Mouse (Mus musculus) layer of hippocampus, adult 2 months (tissue): ENCODE measurements around the gene Gm960. TPM values are rescaled to one million over a fixed set of nuclear protein-coding genes. Genes with fewer than 3 reads are reported as not detected.

Experiments used
- DNase-seq, 2 experiments: peaks; one replicate each; pipeline ENCODE4 v3.0.0; 2022; ENCODE audit warnings: low spot score in 2 of 2
- H3K27ac ChIP-seq: fragments of 200-600 bp; 2 replicates; pipeline ENCODE4 v1.8.1; 2022
- H3K4me3 ChIP-seq: fragments of 200-600 bp; 2 replicates; pipeline ENCODE4 v1.8.1; 2022; ENCODE audit warnings: mild to moderate bottlenecking
- CTCF ChIP-seq: fragments of 200-600 bp; conservative IDR thresholded peaks from 2 replicates; pipeline ENCODE4 v1.8.1; 2022; ENCODE audit warnings: antibody characterized with exemption, mild to moderate bottlenecking, moderate library complexity
- total RNA-seq, 2 experiments: library from RNA; stranded (reverse); gene quantifications; 2 replicates each; pipeline ENCODE4 v1.2.3; 2021

Gene Gm960
- total RNA-seq, 2 experiments from 2014 or later, result 1.2 to 2.5 TPM

DNA sequence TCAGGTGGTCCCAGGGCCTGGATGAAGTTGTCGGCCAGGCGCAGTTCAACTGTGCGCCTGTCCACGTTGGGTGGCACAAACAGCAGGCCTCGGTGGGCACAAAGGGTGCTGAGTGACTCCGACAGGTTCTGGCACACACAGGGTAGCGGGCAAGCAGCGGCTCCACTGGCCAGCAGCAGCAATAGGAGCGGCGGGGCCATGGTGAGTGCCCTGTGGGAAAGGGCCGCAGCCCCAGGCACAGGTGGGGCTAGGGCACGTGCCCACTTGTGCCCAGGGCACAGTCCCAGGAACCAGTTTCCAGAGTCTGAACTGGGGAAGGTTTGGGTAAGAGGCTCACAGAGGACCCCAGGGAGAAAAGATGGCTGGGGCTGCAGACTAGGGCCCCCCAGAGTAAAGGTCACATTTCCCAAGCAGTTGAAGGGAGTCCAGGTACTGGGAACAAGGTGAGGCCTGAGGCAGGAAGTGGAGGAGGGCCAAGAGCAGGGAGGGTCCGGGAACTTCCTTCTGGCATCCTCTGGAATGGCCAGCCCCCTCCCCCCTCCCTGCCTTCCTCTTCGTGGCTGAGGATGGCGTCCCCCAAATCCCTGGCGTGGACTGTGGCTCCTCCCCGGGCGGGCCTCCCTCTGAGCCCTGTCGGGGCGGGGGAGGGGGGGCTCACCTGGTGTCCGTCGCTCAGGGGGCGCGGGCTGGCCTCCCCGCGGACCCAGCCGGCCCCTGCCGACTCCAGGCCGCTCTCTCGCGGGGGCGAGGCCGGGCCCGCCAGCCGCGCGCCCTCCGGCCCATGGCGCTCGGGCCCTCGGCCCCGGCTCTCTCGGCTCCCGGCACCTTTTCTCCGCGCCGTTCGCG lies 83.9 kb downstream of the Gm960 start:
- DNase-seq, result no peak
- no peak for TF ChIP-seq CTCF

DNA sequence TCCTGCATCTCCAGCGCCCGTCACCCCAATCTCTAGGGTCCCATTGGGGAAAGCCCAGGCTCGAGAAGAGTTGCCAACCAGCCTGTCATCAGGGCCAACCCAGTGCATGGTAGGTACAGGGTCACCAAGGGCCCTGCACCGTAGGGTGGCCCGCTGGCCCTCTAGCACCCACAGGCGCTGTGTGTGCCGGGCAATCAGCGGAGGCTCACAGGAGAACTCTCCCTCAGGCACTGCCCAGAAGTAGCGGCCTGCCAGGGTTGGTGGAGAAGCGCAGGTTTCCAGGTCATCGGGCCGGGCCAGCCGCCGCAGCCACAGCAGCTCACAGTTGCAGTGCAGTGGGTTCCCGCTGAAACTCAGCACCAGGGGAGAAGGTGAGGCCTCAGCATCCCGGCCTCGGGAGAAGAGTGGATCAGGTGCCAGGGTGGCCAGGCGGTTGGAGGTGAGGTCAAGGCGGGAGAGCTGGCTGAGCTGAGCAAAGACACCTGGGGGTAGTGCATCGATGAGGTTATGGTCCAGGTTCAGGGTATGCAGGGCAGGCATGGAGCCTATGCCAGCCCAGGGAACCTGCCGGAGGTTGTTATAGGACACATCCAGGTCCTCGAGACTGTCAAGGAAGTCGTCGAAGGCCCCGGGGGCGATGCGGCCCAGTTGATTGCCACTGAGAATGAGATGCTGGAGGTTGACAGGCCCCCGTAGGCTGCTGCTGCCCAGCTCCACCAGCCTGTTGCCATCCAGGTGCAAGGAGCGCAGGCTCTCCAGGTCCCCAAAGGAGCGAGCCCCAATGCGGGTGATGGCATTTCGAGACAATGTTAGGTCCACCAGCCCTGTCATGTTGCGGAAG lies 84.8 kb downstream of the Gm960 start:
- DNase-seq, result no peak
- TF ChIP-seq CTCF, result no peak
- Histone ChIP-seq H3K27ac (peak overlapping the region; percentile 97; the same call in 1 of the 2 replicates), H3K4me3 (peak overlapping the region; percentile 83)

More for the DNA sequence above, 83.9 kb downstream of the Gm960 start:
- Histone ChIP-seq H3K27ac (peak overlapping the region; percentile 97), H3K4me3 (peak overlapping the region; percentile 83)

- Histone ChIP-seq H3K4me3 (no peak overlapping the region; the same call in 1 of the 2 replicates), H3K27ac (no peak overlapping the region)
- TF ChIP-seq CTCF, result no peak
- no peak for DNase-seq
These were observed 86.1 kb downstream of the Gm960 start for GRCm38 (mm10) chr19:4612181-4612961.

DNA sequence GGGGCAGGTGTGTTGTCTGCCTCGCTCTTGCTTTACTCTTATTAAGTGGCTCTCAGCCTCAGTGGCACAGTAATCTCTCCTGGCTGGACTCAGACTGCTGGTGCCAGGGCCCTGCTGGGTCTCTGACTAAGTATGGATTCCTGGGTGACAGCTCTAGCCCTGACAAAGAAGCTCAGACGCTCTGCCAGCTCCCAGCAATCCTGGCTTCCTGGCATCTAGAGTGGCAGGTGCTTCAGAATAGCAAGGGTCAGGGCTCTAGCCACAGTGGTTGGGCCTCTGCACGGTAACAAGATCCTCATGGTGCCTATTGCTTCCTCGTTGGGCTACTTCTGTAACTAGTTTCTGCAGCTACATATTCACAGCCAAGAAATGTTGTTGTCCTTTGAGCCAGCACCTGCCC lies 88.4 kb downstream of the Gm960 start:
- H3K4me3 ChIP-seq, result no peak overlapping the region
- H3K27ac ChIP-seq, result no peak overlapping the region
- TF ChIP-seq CTCF, result no peak
- no peak for DNase-seq

GRCm38 (mm10) chr19:4608511-4608910 lies 90.0 kb downstream of the Gm960 start:
- no peak overlapping the region for H3K27ac ChIP-seq
- no peak overlapping the region for H3K4me3 ChIP-seq
- DNase-seq, result no peak
- TF ChIP-seq CTCF, result no peak

DNA sequence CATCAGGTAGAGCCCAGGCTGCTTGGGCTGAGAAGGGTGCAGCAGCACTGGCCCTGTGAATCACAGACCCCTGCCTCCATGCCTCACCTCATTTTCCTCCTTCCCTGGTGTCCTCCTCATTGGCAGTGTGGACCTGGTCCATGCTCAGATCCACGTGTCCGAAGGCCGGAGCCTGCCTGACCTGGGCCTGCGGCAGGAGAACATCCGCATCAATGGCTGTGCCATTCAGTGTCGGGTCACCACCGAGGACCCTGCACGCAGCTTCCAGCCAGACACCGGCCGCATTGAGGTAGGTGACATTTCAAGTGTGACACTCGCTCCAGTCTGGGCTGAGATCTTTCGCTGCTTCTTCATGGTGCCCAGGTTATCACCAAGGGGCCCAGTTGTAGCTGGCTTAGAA lies 91.1 kb downstream of the Gm960 start:
- H3K27ac ChIP-seq, result no peak overlapping the region
- no peak for TF ChIP-seq CTCF
- no peak for DNase-seq
- no peak overlapping the region for H3K4me3 ChIP-seq

- no peak for DNase-seq
- H3K27ac ChIP-seq, result no peak overlapping the region
- H3K4me3 ChIP-seq, result no peak overlapping the region
- no peak for TF ChIP-seq CTCF
These were observed 92.8 kb downstream of the Gm960 start for GRCm38 (mm10) chr19:4605654-4606053.

- peak; percentile 44 for TF ChIP-seq CTCF
These were observed 94.4 kb downstream of the Gm960 start for GRCm38 (mm10) chr19:4603801-4604723.

GRCm38 (mm10) chr19:4602459-4602858 lies 96.0 kb downstream of the Gm960 start:
- no peak overlapping the region for H3K27ac ChIP-seq
- no peak overlapping the region for H3K4me3 ChIP-seq
- DNase-seq, result no peak
- TF ChIP-seq CTCF, result no peak

More at GRCm38 (mm10) chr19:4603801-4604723, 94.4 kb downstream of the Gm960 start:
- H3K27ac ChIP-seq, result no peak overlapping the region
- no peak overlapping the region for H3K4me3 ChIP-seq
- DNase-seq, result no peak

- no peak for TF ChIP-seq CTCF
- Histone ChIP-seq H3K4me3 (no peak overlapping the region), H3K27ac (no peak overlapping the region)
- DNase-seq, result no peak
These were observed 102.4 kb downstream of the Gm960 start for GRCm38 (mm10) chr19:4596071-4596470.

DNA sequence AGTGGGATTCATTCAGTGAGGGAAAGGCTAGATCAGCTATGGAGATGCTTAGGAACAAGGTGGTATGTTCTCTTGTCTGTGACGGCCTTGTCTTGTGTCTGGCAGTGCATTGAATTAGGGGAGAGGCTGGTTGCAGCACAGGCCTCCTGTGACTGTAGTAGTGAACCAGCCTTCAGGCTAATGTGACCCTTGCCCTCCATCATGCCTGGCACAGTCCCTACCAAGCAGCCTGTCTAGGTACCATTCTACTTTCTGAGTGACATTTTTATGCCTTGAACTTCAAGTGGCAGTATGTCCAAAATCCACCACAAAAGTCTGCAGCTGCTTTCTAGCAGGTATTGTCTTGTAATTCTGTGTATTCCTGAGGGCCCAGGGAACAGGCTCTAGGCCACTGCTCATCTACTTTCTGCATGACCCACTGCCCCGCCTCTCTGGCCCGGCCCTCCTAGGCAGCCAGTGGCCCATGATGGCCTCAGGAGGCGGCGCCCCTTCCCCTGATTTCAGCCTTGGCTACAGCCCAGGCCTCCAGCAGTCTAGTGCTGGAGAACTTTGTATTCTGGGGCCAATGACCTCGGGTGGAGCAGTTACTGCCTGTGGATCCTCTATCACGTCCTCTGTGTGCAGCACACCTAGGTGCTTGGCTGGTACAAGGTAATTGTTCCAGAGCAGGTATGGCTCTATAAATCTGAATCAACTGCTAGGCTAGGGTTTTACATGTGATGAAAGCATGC lies 104.5 kb downstream of the Gm960 start:
- no peak for DNase-seq
- Histone ChIP-seq H3K4me3 (no peak overlapping the region), H3K27ac (no peak overlapping the region)
- no peak for TF ChIP-seq CTCF
